Mouse (Mus musculus): ENCODE results near the gene Pi16.
A peak's percentile ranks its signal among the peaks of the same experiment; 100 is the strongest.
"Not testable (repeated sequence)": the region's sequence is repeated elsewhere in the genome, so short reads cannot be mapped to it uniquely, and the experiment has no call there.

Pi16 gene

GRCm38 (mm10) chr17:29317380-29317779 is at the start of gene Pi16:
Gene Pi16, plus strand, starts transcription at chr17:29317680.
- not testable (repeated sequence) for DNase-seq (ENCODE audit: low spot score)

- no peak for DNase-seq (ENCODE audit: low spot score)
Measured at GRCm38 (mm10) chr17:29267931-29268681, 49.4 kb upstream of the Pi16 start.

- DNase-seq (ENCODE audit: low spot score), result peak; percentile 76
Measured at GRCm38 (mm10) chr17:29268682-29269348, 48.7 kb upstream of the Pi16 start, which contains the start of gene BC004004. Gene BC004004, plus strand, starts transcription at chr17:29268788.

GRCm38 (mm10) chr17:29269349-29269706 is 48.2 kb upstream of the Pi16 start:
- DNase-seq (ENCODE audit: low spot score), result no peak

DNA sequence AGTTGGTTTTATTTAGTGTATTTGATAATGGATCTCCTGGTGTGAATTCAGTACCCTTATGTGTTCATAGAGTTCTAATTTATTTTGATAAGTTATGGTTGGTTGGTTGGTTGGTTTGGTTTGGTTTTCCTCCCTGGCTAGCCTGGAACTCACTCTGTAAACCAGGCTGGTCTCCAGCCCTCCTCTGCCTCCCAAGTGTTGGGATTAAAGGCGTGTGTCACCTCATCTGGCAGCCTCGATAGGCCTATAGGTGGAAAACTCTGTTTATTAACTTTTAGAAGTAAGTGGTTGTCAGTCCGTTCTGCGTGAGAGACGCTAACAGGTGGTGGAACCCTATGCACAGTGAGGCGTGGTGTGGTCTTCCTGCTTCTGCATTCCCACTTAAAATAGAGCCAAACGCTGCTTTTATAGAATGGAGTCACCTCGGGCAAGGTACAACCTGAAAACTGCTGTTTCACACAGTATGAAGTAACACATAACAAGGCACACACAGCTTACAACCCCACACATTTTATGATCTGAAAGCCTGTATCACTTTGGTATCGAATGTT is 47.3 kb upstream of the Pi16 start:
- no peak for DNase-seq (ENCODE audit: low spot score)

GRCm38 (mm10) chr17:29273156-29273555 is 44.3 kb upstream of the Pi16 start:
- DNase-seq (ENCODE audit: low spot score), result no peak

DNA sequence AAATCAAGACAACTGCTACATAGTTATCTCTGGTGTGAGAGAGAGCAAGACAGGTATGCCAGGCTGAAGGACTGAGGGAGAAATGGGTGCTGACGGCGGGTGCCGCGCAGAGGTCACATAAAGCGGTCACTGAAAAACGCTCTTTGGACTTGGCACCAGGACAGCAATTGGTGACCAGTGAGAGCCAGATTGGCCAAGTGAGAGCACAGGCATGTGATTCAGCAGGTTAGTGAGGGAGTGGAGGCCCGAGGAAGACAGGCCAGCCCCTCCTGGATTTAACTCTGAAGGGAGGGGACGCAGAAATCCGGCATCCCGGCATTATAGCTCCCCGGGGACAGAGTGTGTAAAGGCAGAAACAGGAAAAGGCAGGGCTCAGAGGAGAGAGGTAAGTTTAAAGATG is 43.6 kb upstream of the Pi16 start:
- no peak for DNase-seq (ENCODE audit: low spot score)

DNA sequence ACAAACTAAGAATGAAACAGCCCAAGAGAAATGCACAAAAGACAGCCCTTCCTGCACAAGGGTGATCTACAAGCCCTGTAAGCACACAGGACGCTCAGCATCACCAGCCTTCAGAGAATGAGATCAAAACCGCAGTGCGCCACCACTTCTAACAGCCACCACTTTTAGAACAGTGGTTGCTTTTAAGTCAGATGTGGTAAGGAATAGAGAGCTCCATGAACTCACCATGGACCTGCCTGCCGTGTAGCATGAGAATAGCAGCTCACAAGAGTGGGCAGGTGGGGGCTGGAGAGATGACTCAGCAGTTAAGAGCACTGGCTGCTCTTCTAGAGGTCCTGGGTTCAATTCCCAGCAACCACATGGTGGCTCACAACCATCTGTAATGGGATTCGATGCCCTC is 37.1 kb upstream of the Pi16 start:
- DNase-seq (ENCODE audit: low spot score), result no peak

DNA sequence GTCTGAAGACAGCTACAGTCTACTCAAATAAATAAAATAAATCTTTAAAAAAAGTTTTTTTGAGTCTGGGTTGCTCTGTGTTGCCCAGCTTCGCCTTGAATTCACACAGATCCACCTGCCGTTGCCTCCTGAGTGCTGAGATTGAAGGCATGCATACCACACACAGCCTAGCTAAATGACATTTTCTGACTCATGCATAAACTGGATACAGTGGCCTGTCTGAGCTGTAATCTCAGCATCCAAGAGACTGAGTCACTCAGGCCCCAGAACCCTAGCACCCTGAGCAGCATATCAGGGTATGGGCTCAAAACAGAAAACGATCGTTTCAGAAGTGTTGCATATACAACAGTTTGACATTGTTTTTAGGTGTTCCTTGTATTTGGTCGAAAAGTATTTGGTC is 35.9 kb upstream of the Pi16 start:
- no peak for DNase-seq (ENCODE audit: low spot score)

DNA sequence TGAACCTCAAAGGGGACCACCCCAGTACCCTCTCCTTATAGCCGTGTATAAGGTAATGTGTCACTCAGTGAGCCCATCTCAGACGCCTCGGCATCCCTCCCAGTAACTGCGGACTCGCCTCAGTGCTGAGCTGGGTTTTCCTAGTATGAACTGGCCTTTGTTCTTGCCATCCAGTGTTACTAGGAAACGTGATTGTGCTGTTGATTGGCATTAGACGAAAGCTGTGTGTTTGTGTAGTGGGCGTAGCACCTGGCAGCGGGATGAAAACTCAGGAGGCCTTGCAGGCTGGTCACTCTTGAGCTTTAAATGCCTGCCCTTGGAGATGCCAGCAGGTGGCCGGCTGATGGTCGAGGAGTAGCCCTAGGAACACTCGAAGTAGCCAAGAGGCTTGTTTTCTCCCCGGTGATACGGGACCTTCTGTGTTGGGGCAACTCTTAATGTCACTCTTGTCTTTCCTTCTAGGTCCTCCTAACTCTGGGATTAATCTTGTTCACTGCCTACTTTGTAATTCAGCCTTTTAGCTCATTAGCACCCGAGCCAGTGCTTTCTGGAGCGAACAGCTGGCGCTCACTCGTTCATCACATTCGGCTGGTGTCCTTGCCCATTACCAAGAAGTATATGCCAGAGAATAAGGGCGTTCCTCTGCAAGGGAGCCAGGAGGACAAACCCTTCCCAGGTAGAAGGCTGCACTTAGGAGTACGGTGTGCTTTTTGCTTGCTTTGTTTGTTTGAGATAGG is 35.1 kb upstream of the Pi16 start:
- DNase-seq (ENCODE audit: low spot score), result no peak

DNA sequence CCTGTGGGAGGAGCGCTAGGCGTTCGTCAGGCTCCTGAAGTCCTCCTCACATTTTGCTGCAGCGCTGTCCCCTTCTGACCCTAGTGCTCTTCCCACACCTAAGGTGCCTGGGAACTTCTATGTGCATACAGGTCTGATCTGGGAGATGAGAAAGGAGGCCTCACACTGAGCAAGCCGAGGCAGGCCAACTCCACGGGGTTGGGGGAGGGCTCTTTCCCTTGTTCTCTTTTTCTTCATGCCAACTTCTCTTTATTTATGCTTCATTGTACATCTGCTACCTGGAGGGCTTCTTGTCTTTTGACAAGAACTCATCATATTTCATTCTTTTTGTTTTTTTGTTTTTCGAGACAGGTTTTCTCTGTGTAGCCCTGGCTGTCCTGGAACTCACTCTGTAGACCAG is 25.7 kb upstream of the Pi16 start:
- no peak for DNase-seq (ENCODE audit: low spot score)

GRCm38 (mm10) chr17:29292996-29293395 is 24.5 kb upstream of the Pi16 start:
- DNase-seq (ENCODE audit: low spot score), result no peak

- no peak for DNase-seq (ENCODE audit: low spot score)
Measured at GRCm38 (mm10) chr17:29293807-29294605, 23.5 kb upstream of the Pi16 start.

DNA sequence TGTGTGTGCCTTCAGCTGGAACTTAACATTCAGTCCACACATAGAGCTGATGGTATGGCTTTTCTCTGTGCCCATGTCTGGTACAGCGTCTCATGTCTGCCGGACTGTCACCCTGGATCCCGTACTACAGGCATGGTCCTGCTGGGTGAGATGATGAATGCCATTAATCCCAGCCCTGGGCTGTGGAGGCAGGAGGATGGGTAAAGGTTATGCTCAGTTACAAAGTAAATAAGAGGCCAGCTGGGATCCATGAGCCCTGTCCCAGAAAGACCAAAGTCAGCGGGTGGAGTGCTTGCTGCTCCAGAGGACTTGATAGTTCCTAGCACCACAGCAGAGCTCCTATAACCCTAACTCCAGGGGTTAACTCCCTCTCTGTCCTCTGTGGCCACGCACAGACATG is 21.6 kb upstream of the Pi16 start:
- DNase-seq (ENCODE audit: low spot score), result no peak

DNA sequence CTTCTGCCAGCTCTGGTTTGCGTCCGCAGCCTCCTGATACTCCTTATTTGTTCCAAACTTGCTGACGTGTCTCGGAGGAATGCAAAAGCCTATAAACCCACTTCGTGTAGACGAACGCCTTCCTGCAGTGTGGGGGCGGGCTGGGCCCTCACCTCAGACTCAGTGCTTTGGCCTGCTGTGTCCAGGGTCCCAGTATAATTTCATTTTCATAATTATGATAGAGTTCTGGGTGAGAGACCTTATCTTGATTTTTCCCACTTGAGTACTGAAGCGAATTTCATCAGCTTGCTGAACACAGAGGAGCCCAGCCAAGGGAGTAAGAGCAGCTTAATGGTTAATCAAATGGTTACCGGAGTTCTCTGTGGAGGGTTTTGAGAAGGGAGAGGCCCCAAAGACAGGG is 20.2 kb upstream of the Pi16 start:
- no peak for DNase-seq (ENCODE audit: low spot score)

DNA sequence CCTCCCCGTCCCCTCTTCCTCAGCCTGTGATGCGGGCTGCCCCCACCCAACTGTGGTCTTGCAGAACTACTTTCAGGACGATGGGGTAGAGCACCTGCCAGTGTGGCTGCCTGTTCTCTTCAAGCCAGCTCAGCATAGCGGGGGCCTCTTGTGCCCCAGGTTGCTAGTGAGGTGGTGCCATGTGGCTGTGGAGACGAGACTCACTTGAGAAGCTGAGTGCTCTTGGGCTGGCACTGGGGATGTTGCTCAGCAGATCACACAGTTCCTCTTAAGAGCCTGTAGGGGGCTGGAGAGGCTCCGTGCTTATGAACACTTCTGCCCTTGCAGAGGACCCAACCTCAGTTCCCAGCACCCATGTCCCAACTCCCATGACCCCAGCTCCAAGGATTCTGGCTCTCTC is 19.7 kb upstream of the Pi16 start:
- DNase-seq (ENCODE audit: low spot score), result no peak

- no peak for DNase-seq (ENCODE audit: low spot score)
Measured at GRCm38 (mm10) chr17:29299282-29299681, 18.2 kb upstream of the Pi16 start.

- DNase-seq (ENCODE audit: low spot score), result no peak
Measured at GRCm38 (mm10) chr17:29300926-29301325, 16.6 kb upstream of the Pi16 start.

GRCm38 (mm10) chr17:29301421-29301820 is 16.1 kb upstream of the Pi16 start:
- no peak for DNase-seq (ENCODE audit: low spot score)

DNA sequence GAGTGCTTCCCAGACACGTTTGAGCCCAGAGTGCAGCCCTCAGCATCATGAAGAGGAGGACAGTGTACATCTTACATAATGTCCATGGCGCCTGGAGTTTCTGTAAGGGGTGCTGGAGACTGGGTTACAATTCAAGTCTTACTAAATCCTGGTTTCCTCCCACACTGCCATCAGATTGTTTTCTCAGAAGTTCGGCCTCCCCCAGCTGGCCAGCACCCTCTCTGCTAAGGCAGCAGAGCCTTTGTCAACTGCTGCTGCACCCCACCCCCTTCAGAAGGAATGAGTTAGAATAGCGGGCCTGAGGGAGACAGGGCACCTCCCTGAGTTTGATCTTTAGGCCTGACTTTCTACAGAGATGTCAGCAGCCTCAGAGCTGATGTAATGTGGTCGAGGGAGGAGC is 15.3 kb upstream of the Pi16 start:
- DNase-seq (ENCODE audit: low spot score), result no peak

GRCm38 (mm10) chr17:29303087-29303486 is 14.4 kb upstream of the Pi16 start:
- DNase-seq (ENCODE audit: low spot score), result no peak

DNA sequence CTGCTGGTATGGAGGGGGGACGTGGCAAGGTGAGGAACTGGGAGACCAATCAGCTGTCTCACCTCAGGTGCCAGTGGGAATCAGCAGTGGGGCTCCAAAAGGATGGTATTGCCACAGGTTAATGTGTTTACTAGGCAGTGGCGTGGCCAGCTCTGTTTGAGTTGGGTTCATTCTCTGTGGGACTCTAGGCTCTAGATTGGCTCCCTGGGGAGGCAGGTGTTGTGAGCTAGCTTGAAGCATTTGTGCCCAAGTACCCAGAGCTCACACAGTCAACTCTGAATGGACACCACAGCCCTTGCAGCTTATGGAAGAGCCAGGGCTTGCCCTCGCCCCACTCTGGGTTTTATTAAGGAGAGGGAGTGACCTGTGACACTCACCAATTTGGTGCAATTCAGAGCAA is 13.6 kb upstream of the Pi16 start:
- no peak for DNase-seq (ENCODE audit: low spot score)

All from urinary bladder, postnatal 10 days (tissue).